Mouse (Mus musculus) C2C12 (cell line): ENCODE measurements around the gene Heg1. TPM values are rescaled to one million over a fixed set of nuclear protein-coding genes. Genes with fewer than 3 reads are reported as not detected.

Source experiments
- H3K27me3 ChIP-seq: one replicate; pipeline ENCODE4 v1.6.1; 2011; ENCODE audit not compliant: control insufficient read depth, insufficient read depth, insufficient read length
- H3K36me3 ChIP-seq: one replicate; pipeline ENCODE4 v1.6.1; 2011; ENCODE audit not compliant: control insufficient read depth, insufficient read depth
- H3K4me3 ChIP-seq: one replicate; pipeline ENCODE4 v1.5.1; 2011; ENCODE audit warnings: mild to moderate bottlenecking, control low read depth; ENCODE audit not compliant: poor library complexity, insufficient read depth, severe bottlenecking
- H3K79me2 ChIP-seq: one replicate; pipeline ENCODE4 v1.6.1; 2011; ENCODE audit not compliant: control insufficient read depth, insufficient read depth
- H3K79me3 ChIP-seq: one replicate; pipeline ENCODE4 v1.6.1; 2011; ENCODE audit warnings: low read depth, control low read depth
- H3ac ChIP-seq: one replicate; pipeline ENCODE3; 2011; ENCODE audit warnings: low read depth; ENCODE audit not compliant: control insufficient read depth, insufficient read length
- CEBPB ChIP-seq: IDR thresholded peaks from one replicate; pipeline ENCODE4 v1.6.1; 2011; ENCODE audit warnings: low read depth, mild to moderate bottlenecking, control low read depth, moderate library complexity
- CTCF ChIP-seq: IDR thresholded peaks from one replicate; pipeline ENCODE4 v1.5.1; 2011; ENCODE audit not compliant: control insufficient read depth, insufficient read depth, insufficient read length
- FOSL1 ChIP-seq: IDR thresholded peaks from one replicate; pipeline ENCODE4 v1.8.0; 2011; ENCODE audit warnings: mild to moderate bottlenecking, low read length; ENCODE audit not compliant: poor library complexity, insufficient read depth, severe bottlenecking
- MAX ChIP-seq: IDR thresholded peaks from one replicate; pipeline ENCODE4 v1.6.1; 2011; ENCODE audit warnings: mild to moderate bottlenecking, control low read depth
- MYOD1 ChIP-seq: IDR thresholded peaks from one replicate; pipeline ENCODE4 v1.6.1; 2011; ENCODE audit warnings: low read depth; ENCODE audit not compliant: control insufficient read depth, insufficient read length
- MYOG ChIP-seq: IDR thresholded peaks from one replicate; pipeline ENCODE4 v1.6.1; 2011; ENCODE audit not compliant: control insufficient read depth, insufficient read length; ENCODE audit errors: extremely low read depth
- USF1 ChIP-seq: IDR thresholded peaks from one replicate; pipeline ENCODE4 v1.6.1; 2011; ENCODE audit warnings: low read depth, mild to moderate bottlenecking, control low read depth, moderate library complexity
- polyA plus RNA-seq: library from polyadenylated mRNA; unstranded; fragments of >200 nt; fragmentation: generic; extraction: Trizol; gene quantifications from one replicate; pipeline ENCODE4 v1.2.1, GENCODE M21; 2012; ENCODE audit warnings: missing spikeins

The Heg1 gene
- polyA plus RNA-seq, 1 experiment: 4.4 TPM

- TF ChIP-seq MYOG (no peak), USF1 (no peak), FOSL1 (no peak), MAX (no peak), MYOD1 (no peak), CTCF (no peak), CEBPB (no peak)
- Histone ChIP-seq H3K36me3 (no peaks in the 10 kb centered on the region), H3K79me2 (peaks cover 12% of the 10 kb centered on the region), H3ac (no peak overlapping the region), H3K79me3 (no peaks in the 10 kb centered on the region), H3K27me3 (no peaks in the 10 kb centered on the region), H3K4me3 (no peak overlapping the region)
Observed at GRCm38 (mm10) chr16:33696811-33697575, 12.8 kb downstream of the Heg1 start.

GRCm38 (mm10) chr16:33697576-33698276 is 13.6 kb downstream of the Heg1 start:
- no peak overlapping the region for H3ac ChIP-seq
- no peak for TF ChIP-seq MAX
- TF ChIP-seq FOSL1: no peak
- TF ChIP-seq CTCF: no peak
- TF ChIP-seq USF1: no peak
- no peak for TF ChIP-seq MYOG
- TF ChIP-seq CEBPB: no peak
- no peak for TF ChIP-seq MYOD1
- H3K4me3 ChIP-seq: no peak overlapping the region
- no peaks in the 10 kb centered on the region for H3K27me3 ChIP-seq
- H3K36me3 ChIP-seq: no peaks in the 10 kb centered on the region
- H3K79me2 ChIP-seq: peaks cover 12% of the 10 kb centered on the region
- no peaks in the 10 kb centered on the region for H3K79me3 ChIP-seq

- TF ChIP-seq MAX (no peak), CEBPB (no peak), MYOG (no peak), FOSL1 (no peak), USF1 (no peak), MYOD1 (no peak), CTCF (no peak)
- H3K36me3 ChIP-seq: no peaks in the 10 kb centered on the region
- no peak overlapping the region for H3K4me3 ChIP-seq
- H3K79me2 ChIP-seq: peaks cover 12% of the 10 kb centered on the region
- H3K79me3 ChIP-seq: no peaks in the 10 kb centered on the region
- H3K27me3 ChIP-seq: no peaks in the 10 kb centered on the region
- no peak overlapping the region for H3ac ChIP-seq
Observed at GRCm38 (mm10) chr16:33698277-33698790, 14.2 kb downstream of the Heg1 start.

GRCm38 (mm10) chr16:33700584-33700983 is 16.4 kb downstream of the Heg1 start:
- H3K36me3 ChIP-seq: no peaks in the 10 kb centered on the region
- no peaks in the 10 kb centered on the region for H3K27me3 ChIP-seq
- no peaks in the 10 kb centered on the region for H3K79me2 ChIP-seq
- TF ChIP-seq CEBPB: no peak
- no peak for TF ChIP-seq MYOG
- TF ChIP-seq MYOD1: no peak
- no peak for TF ChIP-seq USF1
- TF ChIP-seq FOSL1: no peak
- TF ChIP-seq MAX: no peak
- no peak for TF ChIP-seq CTCF
- no peak overlapping the region for H3ac ChIP-seq
- no peak overlapping the region for H3K4me3 ChIP-seq
- H3K79me3 ChIP-seq: no peaks in the 10 kb centered on the region

- Histone ChIP-seq H3K36me3 (no peaks in the 10 kb centered on the region), H3ac (no peak overlapping the region), H3K27me3 (no peaks in the 10 kb centered on the region), H3K79me2 (no peaks in the 10 kb centered on the region), H3K79me3 (no peaks in the 10 kb centered on the region), H3K4me3 (no peak overlapping the region)
- TF ChIP-seq CEBPB (no peak), USF1 (no peak), CTCF (no peak), MAX (no peak), FOSL1 (no peak), MYOD1 (no peak), MYOG (no peak)
Observed at GRCm38 (mm10) chr16:33701872-33702271, 17.7 kb downstream of the Heg1 start.
